Mouse (Mus musculus) splenic B cell, adult 2 months (primary cell): Measurements from ENCODE around the gene Rpl18a.
A peak's percentile ranks its signal among the peaks of the same experiment; 100 is the strongest.
"Not testable (repeated sequence)": the region's sequence is repeated elsewhere in the genome, so short reads cannot be mapped to it uniquely, and the experiment has no call there.

Experiments
- DNase-seq: peaks from one replicate; pipeline ENCODE4 v3.0.0-alpha.2; 2011; ENCODE audit warnings: low read depth, low spot score
- H3K27me3 ChIP-seq: 2 replicates; pipeline ENCODE4 v1.6.1; 2012; ENCODE audit warnings: mild to moderate bottlenecking, low read length, moderate library complexity, mixed read lengths; ENCODE audit not compliant: control insufficient read depth, poor library complexity, insufficient read depth, severe bottlenecking
- H3K36me3 ChIP-seq: 2 replicates; pipeline ENCODE4 v1.6.1; 2012; ENCODE audit warnings: mild to moderate bottlenecking, low read length, moderate library complexity, mixed read lengths; ENCODE audit not compliant: control insufficient read depth, poor library complexity, insufficient read depth, severe bottlenecking

Rpl18a gene

DNA sequence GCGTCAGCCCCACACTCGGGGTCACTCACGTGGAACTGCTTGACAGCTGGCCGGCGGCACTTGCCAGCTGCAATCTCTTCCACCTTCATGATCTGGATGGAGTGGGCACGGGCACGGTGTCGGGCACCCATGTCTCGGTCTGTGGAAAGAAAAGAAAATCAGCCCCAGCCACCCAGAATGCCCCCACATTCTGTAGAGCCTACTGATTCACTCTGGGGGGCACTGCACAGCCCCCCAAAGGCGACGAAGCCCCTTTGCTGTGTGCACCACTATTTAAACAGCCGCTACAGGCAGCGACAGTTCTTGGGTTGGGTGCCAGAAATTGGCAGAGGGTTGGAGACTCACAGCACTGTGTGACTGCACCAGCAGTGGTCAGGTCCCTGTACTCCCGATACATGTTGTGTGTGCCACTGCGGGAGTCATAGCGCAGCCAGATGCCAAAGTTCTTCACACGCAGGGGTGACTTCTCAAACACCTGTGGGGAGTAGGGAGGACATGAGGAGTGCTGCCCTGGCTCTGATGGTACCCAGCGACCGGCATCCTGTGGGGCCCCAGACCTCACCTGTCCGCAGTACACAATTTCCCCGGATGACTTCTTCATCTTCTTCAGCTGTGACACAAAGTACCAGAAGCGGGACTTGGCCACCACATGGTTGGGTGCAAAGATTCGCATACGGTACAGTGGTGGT is 1.5 kb downstream of the Rpl18a start:
- H3K36me3 ChIP-seq, result peaks cover 13% of the 10 kb centered on the region
- H3K27me3 ChIP-seq, DNase-seq: not testable (repeated sequence)

DNA sequence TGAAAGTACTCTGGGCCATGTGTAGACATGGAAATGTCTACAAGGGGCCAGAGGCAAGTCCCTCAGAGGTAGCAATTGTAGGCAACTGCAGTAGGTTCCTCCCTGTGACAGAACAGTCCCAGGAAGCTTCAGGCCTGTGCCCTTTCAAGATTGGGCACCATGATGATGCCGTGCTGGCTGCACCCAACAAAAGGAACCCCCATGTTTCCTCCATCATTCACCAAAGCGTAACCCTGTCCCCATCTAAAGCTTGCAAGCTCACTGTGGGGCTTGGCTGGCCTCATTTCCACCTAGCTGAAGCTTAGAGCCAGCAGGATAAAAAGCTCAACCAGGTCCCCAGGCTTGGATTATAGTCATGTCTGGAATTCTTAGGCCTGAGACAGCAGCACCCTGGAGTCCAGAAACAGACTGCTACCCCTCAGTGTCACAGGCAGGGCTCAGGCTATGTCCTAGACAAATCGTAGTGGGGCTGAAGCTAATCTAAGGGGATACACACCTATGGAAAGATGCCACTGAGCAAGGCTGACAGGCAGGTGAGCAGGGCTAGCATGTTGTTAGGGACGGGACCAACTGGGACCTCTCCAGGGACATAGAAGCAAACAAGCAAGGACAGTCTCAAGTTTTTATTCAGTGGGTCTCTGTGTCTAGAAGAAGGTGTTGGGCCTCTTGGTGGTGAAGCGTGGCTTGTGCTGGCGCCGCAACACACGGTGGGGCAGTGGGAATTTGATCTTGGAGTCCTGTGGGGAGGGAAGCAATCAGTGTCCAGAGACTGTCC is 2.3 kb downstream of the Rpl18a start:
- no peak for DNase-seq
- H3K27me3 ChIP-seq, result no peaks in the 10 kb centered on the region
- H3K36me3 ChIP-seq, result peaks cover 13% of the 10 kb centered on the region

DNA sequence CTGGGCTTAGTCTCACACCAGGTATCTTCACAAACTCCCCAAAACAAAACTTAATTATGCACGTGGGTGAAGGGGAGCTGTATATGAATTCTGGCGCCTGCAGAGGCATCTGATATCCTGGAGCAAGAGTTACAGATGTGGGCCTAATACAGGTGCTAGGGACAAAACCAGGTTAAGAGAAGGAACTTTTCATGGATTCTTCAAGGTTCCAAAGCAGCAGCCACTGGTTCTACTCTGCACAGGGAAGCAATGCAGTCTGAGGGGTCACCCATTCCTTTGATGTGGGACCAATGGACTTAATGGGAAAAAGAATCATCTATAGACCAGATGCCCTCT is 2.9 kb downstream of the Rpl18a start:
- DNase-seq, result no peak
- no peaks in the 10 kb centered on the region for H3K27me3 ChIP-seq
- peaks cover 13% of the 10 kb centered on the region for H3K36me3 ChIP-seq

DNA sequence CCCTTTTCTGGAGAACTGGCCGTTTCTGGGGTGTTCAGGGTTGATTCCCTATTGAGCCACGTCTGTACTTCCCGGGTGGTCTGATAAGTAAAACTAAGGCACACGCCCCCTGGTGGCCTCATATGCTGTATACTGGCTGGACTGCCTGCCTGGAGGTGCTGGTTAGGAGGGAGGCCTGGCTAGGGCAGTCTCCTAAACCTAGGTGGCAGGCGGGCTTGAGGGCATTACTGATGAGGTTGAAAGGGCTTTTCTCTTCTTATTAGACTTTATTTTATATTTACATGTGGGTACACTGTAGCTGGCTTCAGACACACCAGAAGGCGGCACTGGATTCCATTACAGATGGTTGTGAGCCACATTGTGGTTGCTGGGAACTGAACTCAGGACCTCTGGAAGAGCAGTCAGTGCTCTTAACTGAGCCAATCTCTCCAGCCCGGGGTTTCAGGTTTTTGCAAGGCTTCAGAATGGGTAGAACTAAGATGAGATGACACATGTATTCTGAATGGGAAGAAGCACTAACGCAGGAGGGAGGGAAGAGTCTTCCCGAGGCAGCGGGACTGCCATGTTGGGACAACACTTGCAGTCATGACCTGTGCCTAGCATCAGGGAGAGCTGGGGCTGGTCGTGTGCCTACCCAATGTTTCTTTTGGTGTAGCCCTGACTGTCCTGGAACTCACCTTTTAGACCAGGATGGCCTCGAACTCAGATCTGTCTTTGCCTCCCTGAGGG is 3.4 kb downstream of the Rpl18a start:
- Histone ChIP-seq H3K36me3 (peaks cover 13% of the 10 kb centered on the region), H3K27me3 (no peaks in the 10 kb centered on the region)
- peak; percentile 89 for DNase-seq

DNA sequence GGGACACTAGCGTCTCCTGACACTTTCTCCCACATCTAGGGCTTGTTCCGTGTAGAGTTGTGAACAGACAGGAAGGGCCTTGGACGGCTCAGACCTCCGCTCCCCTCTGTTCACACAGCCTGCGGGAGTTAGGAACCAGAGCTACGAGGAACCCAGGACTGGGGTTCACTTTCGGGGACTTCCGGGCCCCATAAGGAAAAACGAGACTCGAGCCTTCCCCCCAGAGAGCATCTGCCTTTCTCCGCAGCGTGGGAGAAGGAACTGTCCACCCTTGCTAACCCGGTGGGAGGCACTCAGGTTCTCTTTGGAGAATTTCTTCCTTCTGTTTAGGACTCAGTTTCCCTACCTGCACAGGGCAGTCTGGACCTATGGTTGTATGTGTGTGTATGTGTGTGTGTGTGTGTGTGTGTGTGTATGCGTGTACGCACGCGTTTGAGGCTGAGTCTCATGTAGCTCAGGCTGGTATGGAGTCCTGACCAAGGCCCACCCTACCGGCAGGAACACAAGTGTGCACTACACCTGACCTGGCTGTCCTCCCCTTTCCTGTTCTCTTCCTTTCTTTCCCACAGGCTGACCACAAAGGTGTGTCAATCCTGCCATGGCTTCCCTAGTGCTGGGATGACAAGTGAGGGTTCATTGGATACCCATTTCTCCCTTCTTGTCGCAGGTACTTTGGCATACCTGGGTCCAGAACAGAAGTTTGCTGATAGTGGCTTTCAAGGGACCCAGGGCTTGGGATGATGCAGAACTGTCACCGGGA is 4.1 kb downstream of the Rpl18a start:
- H3K36me3 ChIP-seq, result peaks cover 13% of the 10 kb centered on the region
- no peaks in the 10 kb centered on the region for H3K27me3 ChIP-seq
- no peak for DNase-seq

DNA sequence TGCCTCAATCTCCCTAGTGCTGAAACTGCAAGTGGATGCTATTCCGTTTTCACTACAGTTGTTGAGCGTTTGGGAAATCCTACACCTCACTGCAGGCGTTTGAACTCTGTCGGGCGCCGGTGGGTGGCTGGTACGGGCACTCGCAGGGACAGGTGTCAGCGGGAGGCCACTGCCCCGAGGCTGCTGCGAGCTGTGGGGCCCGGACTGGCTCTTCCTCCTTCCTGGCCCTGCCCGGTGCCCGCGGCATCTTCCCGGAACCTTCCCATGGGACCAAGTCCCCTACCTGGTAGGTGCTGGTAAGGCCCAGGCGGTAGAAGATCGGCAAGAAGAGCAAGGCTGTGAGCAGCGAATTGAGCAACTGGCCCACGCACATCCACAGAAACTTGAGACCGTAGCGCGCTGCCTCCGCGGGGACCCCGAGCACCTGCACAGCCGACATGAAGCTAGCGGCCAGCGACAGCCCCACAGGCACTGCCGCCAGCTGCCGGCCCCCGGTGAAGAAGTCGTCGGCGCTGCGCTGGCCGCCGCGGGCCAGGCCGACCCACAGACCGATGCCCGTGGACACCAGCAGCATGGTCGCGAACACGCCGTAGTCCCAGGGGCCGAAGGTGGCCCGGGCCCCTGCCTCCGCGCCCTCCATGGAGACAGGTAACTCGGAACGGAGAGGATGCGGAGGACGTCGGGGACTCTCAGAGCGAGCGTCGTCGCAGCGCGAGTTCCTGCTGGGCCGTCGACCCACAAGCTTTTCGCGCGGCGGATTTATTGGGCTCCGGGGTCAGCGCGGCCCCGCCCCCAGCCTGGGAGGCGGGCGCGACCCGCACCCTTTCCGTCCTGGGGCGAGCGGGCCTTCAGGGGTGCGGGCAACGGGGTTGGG is 5.0 kb downstream of the Rpl18a start, which contains the start of gene Slc5a5:
TSS of gene Slc5a5 (minus strand) at position 736 of the 874 bp plus-strand sequence.
- peaks cover 13% of the 10 kb centered on the region for H3K36me3 ChIP-seq

DNA sequence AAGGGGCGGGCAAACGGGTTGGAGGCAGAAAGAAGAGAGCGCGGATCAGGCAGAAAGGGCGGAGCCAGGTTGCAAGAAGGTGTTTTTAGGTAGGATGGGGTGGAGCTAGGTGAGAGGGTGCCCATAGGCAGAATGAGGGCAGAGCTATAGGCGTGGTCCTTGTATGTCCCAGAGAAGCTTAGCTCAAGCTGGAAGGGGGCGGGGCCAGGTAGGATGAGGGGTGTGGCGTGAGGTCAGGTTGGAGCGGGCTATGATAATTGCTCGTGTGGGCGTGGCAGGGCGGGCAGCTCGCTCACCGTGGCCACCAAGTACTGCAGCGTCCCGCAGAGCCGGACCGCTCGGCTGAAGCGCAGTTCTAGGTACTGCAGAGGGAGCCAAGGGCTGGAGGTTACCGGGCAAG is 5.9 kb downstream of the Rpl18a start:
- Histone ChIP-seq H3K27me3 (no peaks in the 10 kb centered on the region), H3K36me3 (peaks cover 13% of the 10 kb centered on the region)
- peak; percentile 57 for DNase-seq

More for the DNA sequence above, 5.0 kb downstream of the Rpl18a start, which contains the start of gene Slc5a5:
- no peaks in the 10 kb centered on the region for H3K27me3 ChIP-seq
- no peak for DNase-seq

DNA sequence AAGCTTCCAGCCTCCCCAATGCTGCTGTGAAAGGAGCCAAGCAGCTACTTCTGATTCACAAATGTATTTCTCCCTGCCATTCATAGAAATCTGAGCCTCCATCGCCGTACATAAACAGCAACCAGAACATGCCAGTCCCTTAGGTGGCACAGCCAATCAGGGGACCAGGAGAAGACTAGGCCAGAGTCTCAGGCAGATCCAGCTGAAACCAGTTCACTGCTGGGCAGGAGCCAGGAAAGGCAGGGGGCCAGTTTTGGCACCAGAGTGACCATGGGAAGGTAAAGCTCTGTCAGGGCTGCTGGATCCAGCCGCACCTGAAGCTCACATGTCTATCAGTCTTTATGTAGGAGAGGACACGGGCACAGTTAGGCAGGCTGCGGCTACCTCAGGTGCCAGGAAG is 6.6 kb downstream of the Rpl18a start:
- DNase-seq, result no peak
- Histone ChIP-seq H3K36me3 (peaks cover 12% of the 10 kb centered on the region), H3K27me3 (no peaks in the 10 kb centered on the region)

DNA sequence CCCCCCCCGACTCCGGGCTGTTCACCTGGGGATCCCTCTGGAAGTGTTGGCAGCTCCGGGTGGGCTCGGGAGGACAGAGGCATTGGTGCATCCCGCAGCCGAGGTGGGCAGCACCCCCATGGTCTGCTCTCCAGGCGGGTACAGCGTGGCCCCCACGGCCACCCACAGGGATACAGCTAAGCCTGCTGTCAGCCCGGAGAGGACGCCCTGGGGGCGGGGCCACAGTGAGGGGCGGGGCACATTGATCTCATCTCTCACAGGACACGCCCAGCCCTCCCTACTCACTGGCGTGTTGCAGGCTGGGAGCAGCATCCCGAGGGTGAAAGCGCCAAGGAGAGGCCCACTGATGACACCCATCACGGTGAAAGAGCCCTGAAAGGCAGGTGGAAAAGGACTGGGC is 9.5 kb downstream of the Rpl18a start:
- Histone ChIP-seq H3K36me3 (no peaks in the 10 kb centered on the region), H3K27me3 (no peaks in the 10 kb centered on the region)
- peak; percentile 45 for DNase-seq

DNA sequence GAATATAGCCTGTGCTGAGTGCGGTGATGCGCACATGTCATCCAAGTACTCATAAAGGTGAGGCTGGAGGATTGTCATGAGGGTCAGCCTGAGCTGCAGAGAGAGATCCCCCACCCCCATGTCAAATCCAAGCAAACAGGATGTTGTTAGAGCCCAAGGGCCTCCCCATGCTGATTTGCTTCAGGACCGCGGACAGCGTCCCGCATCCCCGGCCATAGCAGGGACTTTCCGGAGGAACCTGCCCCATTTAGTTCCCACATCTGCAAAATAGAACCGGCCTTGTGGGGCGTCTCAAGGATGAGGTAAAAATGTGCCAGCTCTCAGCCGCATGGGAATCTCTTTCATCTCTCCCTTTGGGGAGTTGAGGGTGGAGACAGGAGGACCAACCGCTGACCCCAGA is 11.6 kb downstream of the Rpl18a start:
- Histone ChIP-seq H3K36me3 (no peaks in the 10 kb centered on the region), H3K27me3 (no peaks in the 10 kb centered on the region)
- DNase-seq, result peak; percentile 85

DNA sequence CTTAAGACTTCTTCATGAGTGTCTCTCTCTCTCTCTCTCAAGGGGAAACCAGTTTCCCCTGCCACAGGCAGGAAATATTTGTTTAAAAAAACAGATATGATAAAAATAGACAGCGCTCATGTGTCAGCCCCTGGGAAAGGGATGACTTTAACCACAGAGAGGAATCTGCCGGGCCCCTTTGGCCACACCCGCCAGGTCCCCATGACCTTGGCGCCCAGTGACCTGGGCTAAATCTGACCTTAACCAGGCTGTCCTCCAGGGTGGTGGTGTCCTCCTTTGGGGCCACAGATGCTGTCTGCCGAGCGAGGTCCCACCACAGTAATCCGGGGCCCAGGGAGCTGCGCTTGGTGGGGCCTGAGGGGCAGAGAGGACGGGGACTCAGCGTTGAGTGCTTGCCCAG is 12.5 kb downstream of the Rpl18a start:
- DNase-seq, result no peak
- H3K27me3 ChIP-seq, result no peaks in the 10 kb centered on the region
- H3K36me3 ChIP-seq, result no peaks in the 10 kb centered on the region

DNA sequence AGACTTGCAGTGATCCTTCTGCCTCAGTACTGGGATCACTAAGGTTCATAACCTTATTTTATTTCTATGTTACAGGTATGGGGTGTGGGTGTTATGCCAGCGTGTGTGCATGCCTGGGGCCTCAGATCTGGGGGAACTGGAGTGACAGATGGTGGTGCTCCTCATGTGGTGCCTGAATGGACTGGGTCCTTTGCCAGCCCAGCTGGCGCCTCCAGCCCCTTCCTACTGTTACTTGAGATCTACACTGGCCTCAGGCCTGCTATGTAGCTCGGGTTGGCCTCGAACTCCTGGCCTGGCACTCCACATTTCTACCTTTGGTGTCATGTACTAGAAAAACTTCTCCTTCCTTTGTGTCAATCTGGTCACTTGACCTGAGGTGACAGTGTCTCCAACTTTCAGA is 13.0 kb downstream of the Rpl18a start:
- no peaks in the 10 kb centered on the region for H3K27me3 ChIP-seq
- DNase-seq, result no peak
- no peaks in the 10 kb centered on the region for H3K36me3 ChIP-seq

DNA sequence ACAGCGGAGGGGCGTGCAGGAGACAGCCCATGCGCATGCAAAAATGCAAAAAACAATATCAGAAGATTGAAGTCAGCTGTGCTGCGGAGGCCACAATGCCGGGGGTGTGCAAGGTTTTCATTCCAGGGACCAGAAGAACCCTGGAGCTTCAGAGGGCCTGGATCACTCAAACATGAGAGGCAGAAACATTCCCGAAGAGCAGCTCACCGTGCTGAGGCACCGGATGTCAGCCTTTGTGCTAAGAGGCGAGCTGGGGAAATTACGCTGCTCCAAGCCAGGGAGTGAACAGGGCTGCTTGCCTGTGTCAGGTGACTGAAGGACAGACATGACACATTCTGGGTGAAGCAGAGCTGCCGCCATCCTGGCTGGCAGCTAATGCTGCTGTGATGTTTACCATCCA is 16.7 kb downstream of the Rpl18a start:
- no peak for DNase-seq
- Histone ChIP-seq H3K27me3 (no peaks in the 10 kb centered on the region), H3K36me3 (no peaks in the 10 kb centered on the region)

DNA sequence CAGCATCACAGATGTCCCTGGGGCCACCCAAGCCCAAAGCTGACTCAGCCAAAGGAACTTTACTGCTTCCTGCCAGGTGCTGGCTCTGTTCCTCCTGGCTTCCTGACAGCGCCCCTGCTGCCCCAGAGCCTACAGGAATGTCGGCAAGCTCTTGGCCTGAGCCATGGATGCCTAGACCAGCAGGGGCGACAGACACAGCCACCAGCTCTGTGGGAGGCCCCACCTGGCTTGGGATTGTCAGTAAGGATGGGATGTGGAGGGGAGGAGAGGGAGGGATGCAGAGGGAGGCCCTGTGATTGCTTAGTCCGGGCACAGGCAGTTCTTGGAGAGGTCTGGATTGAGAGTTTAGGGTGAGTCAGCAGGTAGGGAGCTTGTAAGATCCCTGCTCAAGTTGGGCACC is 17.1 kb downstream of the Rpl18a start:
- Histone ChIP-seq H3K27me3 (no peaks in the 10 kb centered on the region), H3K36me3 (no peaks in the 10 kb centered on the region)
- no peak for DNase-seq
